ENCODE assay signal across 19 mouse cellular contexts in the genomic region with DNA sequence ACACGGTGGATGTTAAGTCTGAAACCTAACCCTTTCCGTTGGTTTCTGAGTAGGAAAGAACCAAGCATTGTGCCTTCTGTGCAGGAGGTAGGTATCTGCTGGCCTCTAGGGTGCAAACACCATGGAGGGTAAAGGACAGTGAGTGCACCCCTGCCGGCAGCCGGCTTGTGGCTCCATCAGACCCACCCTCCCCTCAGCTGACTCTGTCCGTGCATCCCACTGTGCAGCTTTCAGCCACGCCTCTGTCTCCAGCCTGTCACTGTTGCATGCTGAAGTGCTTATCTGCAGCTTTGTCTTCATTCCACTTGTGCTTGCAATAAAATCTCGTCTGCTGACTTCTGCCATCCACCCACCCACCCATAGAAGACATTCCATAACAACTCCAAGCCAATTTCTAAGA. TPM values are rescaled to one million over a fixed set of nuclear protein-coding genes. Genes with fewer than 3 reads are reported as not detected.
"Had no signal": no experiment of that assay in that cellular context is flagged by ENCODE, and none has a peak within 500 bp of the region (broad histone marks: within the 10 kb centered on the region; RNA-seq: fewer than 3 reads in every experiment).

No protein-coding gene starts in this region.

- H3K27ac ChIP-seq: limb, embryonic 12.5 days; limb, embryonic 15.5 days; liver, embryonic 13.5 days; lung, embryonic 15.5 days; midbrain, embryonic 12.5 days; stomach, postnatal 0 days had no signal

- H3K9ac ChIP-seq: limb, embryonic 12.5 days; limb, embryonic 15.5 days; liver, embryonic 13.5 days; lung, embryonic 15.5 days; midbrain, embryonic 12.5 days had no signal

- H3K4me2 ChIP-seq: limb, embryonic 12.5 days; limb, embryonic 15.5 days; liver, embryonic 13.5 days; lung, embryonic 15.5 days; midbrain, embryonic 12.5 days had no signal

- H3K4me3 ChIP-seq: limb, embryonic 12.5 days; limb, embryonic 15.5 days; liver, embryonic 13.5 days; lung, embryonic 15.5 days; midbrain, embryonic 12.5 days; myocyte had no signal

- DNase-seq: kidney, adult 11 months; kidney, adult 9 months; kidney, postnatal 14 days; kidney, postnatal 4 days; left cerebral cortex, postnatal 4 days; liver, embryonic 13.5 days; lung, adult 18-20 months; lung, postnatal 10 days; lung, postnatal 4 days; thymus, postnatal 25 days had no signal

- ATAC-seq: midbrain, embryonic 16.5 days had no signal

- H3K4me1 ChIP-seq: limb, embryonic 12.5 days; limb, embryonic 15.5 days; liver, embryonic 13.5 days; midbrain, embryonic 12.5 days had no signal

- H3K9me3 ChIP-seq: limb, embryonic 12.5 days; limb, embryonic 15.5 days; liver, embryonic 13.5 days; lung, embryonic 15.5 days; midbrain, embryonic 12.5 days had no signal

- H3K36me3 ChIP-seq: limb, embryonic 12.5 days; limb, embryonic 15.5 days; lung, embryonic 15.5 days; midbrain, embryonic 12.5 days had no signal

- H3K27me3 ChIP-seq: limb, embryonic 12.5 days; limb, embryonic 15.5 days; liver, embryonic 13.5 days; lung, embryonic 15.5 days; midbrain, embryonic 12.5 days had no signal

RNA-seq across cellular contexts. Expression of a gene that starts 9.8 kb away (rescaled TPM):
- polyA plus RNA-seq: neural tube, embryonic 11.5 days; neural tube, embryonic 14.5 days had no signal
